Mouse (Mus musculus) adrenal gland, postnatal 4 days (tissue): ENCODE measurements at regions not wholly inside any gene's neighbourhood (a gene's known extent, or its start where the extent isn't known, plus 50 kb on each side); places are given as distances from the start of the nearest gene placed in this dataset.
A peak's percentile ranks its signal among the peaks of the same experiment; 100 is the strongest.
"Not testable (repeated sequence)": the region's sequence is repeated elsewhere in the genome, so short reads cannot be mapped to it uniquely, and the experiment has no call there.

Experiments
- DNase-seq, 2 experiments: peaks; one replicate each; pipeline ENCODE4 v3.0.0; 2021 to 2022; ENCODE audit warnings: low spot score in 2 of 2, mixed read lengths in 2 of 2

DNA sequence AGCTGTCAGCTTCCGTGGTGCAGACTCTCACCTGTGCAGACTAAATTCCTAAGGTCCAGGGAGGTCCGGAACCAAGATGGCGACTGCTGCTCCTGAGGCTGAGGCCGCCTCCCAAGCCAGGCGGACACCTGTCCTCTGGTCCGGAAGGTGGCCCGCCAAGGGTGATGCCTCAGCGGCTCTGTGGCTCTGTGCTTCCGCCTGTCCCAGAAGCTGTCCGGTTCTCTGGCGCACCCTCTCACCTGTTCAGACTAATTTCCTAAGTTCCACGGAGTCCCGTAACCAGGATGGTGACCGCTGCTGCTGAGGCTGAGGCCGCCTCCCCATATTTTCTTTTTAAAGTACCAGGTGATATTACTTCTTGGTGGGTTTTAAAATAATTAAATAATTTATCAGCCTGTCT, 65.4 kb upstream of the B3galnt2 start:
- not testable (repeated sequence) for DNase-seq

DNA sequence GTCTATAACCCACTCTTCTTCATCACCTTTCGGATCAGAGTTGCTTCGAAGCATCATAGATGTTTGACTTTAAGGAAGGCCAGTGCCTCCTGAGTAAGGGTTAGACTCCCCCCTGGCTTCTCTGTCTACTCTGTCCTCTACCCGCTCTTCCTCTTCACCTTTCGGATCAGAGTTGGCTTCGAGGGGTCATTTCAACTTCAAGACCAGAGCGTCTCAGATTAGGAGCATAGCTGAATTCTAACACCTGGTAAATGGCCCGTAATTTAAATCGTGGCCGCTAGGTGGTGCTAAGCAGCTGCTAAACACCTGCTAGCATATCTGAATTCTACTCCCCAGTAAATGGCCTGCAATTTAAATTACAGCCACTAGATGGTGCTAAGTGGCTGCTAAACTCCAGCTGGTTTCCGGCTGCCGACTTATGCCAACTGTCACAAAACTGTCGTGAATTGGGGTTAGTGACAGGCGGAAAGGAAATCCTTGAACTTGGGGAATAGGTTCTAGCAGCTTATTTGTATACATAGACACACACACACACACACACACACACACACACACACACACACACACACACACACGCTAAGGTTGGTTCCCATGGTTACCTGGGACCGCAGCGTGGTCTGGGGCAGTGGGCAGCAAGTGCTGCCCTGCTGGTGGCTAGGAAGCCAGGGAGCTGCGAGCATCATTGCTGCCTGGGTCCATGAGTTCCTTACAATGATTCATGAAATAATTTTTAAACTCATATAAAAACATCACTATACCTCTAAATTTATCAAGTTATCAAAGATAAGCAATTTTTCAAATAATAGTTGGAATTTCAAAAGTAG, 64.8 kb upstream of the B3galnt2 start:
- peak; percentile 49 to 87 for DNase-seq

DNA sequence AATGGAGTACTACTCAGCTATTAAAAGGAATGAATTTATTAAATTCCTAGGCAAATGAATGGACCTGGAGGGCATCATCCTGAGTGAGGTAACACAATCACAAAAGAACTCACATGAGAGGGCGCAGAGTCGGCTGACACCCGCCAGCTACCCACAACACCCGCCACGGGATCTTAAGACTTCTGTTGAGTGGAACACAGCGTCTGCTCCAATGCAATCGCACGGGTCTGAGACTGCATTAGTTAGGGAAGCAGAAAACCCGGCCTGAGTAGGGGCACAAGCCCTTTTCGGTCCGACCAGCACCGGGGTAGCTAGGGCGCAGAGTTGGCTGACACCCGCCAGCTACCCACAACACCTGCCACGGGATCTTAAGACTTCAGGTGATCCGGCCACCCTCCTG, 52.1 kb upstream of the B3galnt2 start:
- not testable (repeated sequence) for DNase-seq
